Mouse (Mus musculus) kidney, adult 8-10 months (tissue): ENCODE data around the gene Kcnd1.
"Not testable (repeated sequence)": the region's sequence is repeated elsewhere in the genome, so short reads cannot be mapped to it uniquely, and the experiment has no call there.

ENCODE experiments used
- DNase-seq, 2 experiments: peaks; one replicate each; pipeline ENCODE4 v3.0.0; 2022

Kcnd1 gene

GRCm38 (mm10) chrX:7821865-7822779, at the start of gene Kcnd1:
Kcnd1 (plus strand) TSS chrX:7822289.
- no peak for DNase-seq

GRCm38 (mm10) chrX:7772766-7773165, 49.3 kb upstream of the Kcnd1 start:
- no peak for DNase-seq

- DNase-seq, result no peak
Observed at GRCm38 (mm10) chrX:7775501-7776205, 46.4 kb upstream of the Kcnd1 start.

GRCm38 (mm10) chrX:7776329-7777082, 45.6 kb upstream of the Kcnd1 start:
- peak in 1 of 2 experiments; percentile 55 for DNase-seq

- DNase-seq, result no peak
Observed at GRCm38 (mm10) chrX:7778450-7779244, 43.4 kb upstream of the Kcnd1 start.

GRCm38 (mm10) chrX:7779294-7779693, 42.8 kb upstream of the Kcnd1 start:
- no peak for DNase-seq

- DNase-seq, result no peak
Observed at GRCm38 (mm10) chrX:7782603-7783092, 39.4 kb upstream of the Kcnd1 start.

- peak; percentile 67 to 77 for DNase-seq
Observed at GRCm38 (mm10) chrX:7789542-7790136, 32.5 kb upstream of the Kcnd1 start, which contains the start of gene Gripap1. Gripap1 (plus strand) TSS chrX:7789765.

GRCm38 (mm10) chrX:7790309-7790708, 31.8 kb upstream of the Kcnd1 start:
- no peak for DNase-seq

GRCm38 (mm10) chrX:7793361-7793760, 28.7 kb upstream of the Kcnd1 start:
- DNase-seq, result no peak

- DNase-seq, result peak in 1 of 2 experiments; percentile 21
Observed at GRCm38 (mm10) chrX:7795016-7795415, 27.1 kb upstream of the Kcnd1 start.

- DNase-seq, result peak; percentile 51 to 70
Observed at GRCm38 (mm10) chrX:7797327-7797726, 24.8 kb upstream of the Kcnd1 start.

GRCm38 (mm10) chrX:7802157-7802556, 19.9 kb upstream of the Kcnd1 start:
- DNase-seq, result not testable (repeated sequence)

GRCm38 (mm10) chrX:7815016-7815415, 7.1 kb upstream of the Kcnd1 start:
- peak in 1 of 2 experiments; percentile 12 for DNase-seq

GRCm38 (mm10) chrX:7837146-7837545, 15.1 kb downstream of the Kcnd1 start:
- no peak for DNase-seq

- no peak for DNase-seq
Observed at GRCm38 (mm10) chrX:7840842-7841162, 18.7 kb downstream of the Kcnd1 start.

- DNase-seq, result peak; percentile 94 to 96
Observed at GRCm38 (mm10) chrX:7841163-7842162, 19.4 kb downstream of the Kcnd1 start, which contains the start of gene Otud5. Otud5 (plus strand) TSS chrX:7841364.

GRCm38 (mm10) chrX:7842318-7842717, 20.2 kb downstream of the Kcnd1 start:
- DNase-seq, result no peak

- no peak for DNase-seq
Observed at GRCm38 (mm10) chrX:7847845-7848244, 25.8 kb downstream of the Kcnd1 start.

- peak in 1 of 2 experiments; percentile 35 for DNase-seq
Observed at GRCm38 (mm10) chrX:7854578-7854977, 32.5 kb downstream of the Kcnd1 start.
